Mouse (Mus musculus) lung, postnatal 0 days (tissue): Measurements from ENCODE around the gene Lin54.

Source experiments
- CTCF ChIP-seq: IDR thresholded peaks from 2 replicates; pipeline ENCODE4 v1.5.1; 2016; ENCODE audit warnings: antibody characterized with exemption, mild to moderate bottlenecking
- EP300 ChIP-seq: IDR thresholded peaks from 2 replicates; pipeline ENCODE4 v1.6.1; 2016; ENCODE audit warnings: antibody characterized with exemption, mild to moderate bottlenecking, control low read depth

GRCm38 (mm10) chr5:100501267-100501666 is 828 bp upstream of the Lin54 start:
- TF ChIP-seq CTCF (no peak), EP300 (no peak)
